Comparison of ENCODE assay signal across 8 mouse cellular contexts in the genomic region with DNA sequence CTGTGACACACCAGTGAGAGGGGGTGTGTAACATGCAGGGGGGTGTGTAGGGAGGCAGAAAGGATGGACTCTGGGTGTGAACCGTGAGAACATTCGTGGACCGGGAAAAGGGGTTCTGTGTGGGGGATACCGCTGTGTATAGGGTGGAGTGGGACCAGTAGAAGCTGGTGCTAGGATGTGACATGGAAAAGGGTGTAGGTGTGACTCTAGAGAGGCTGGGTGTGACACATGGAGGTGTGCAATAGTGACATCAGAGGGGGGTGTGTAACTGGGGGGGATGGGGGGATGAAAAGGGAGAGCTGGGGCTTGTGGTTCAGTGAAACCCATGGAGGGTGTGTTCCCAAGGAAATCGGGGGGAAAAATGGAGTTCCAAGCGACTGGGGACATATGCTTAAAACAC. TPM values are rescaled to one million over a fixed set of nuclear protein-coding genes. Genes with fewer than 3 reads are reported as not detected.
DNase-seq lines count a peak whose midpoint lies in the region; ATAC-seq lines count a peak whose summit lies in the region.

No protein-coding gene starts in this region.

- H3K9ac ChIP-seq in heart, embryonic 15.5 days = no peak overlapping the region
- H3K9ac ChIP-seq in embryonic facial prominence, embryonic 11.5 days (replicated peaks; ENCODE audit: low read length) = no peak overlapping the region
- H3K9ac ChIP-seq in hindbrain, embryonic 13.5 days = peak overlapping the region; percentile 100
- peak overlapping the region; percentile 98 for H3K9ac ChIP-seq in midbrain, embryonic 13.5 days (replicated peaks)

- peaks cover 11% of the 10 kb centered on the region for H3K4me1 ChIP-seq in heart, embryonic 15.5 days (replicated peaks)
- 0 out of 2 replicates have a peak, but pooled peaks cover 3% of the 10 kb centered on the region for H3K4me1 ChIP-seq in embryonic facial prominence, embryonic 11.5 days (ENCODE audit: control insufficient read depth, insufficient read depth, low read length)
- peaks cover 81% of the 10 kb centered on the region for H3K4me1 ChIP-seq in hindbrain, embryonic 13.5 days (replicated peaks)
- H3K4me1 ChIP-seq in midbrain, embryonic 13.5 days (replicated peaks) = peaks cover 85% of the 10 kb centered on the region

- no peak for ATAC-seq in heart, embryonic 15.5 days (replicated peaks; ENCODE audit: insufficient number of reproducible peaks, insufficient read depth, low FRiP score, low read depth)
- peak; percentile 20 for ATAC-seq in embryonic facial prominence, embryonic 11.5 days (replicated peaks; ENCODE audit: insufficient number of reproducible peaks, low FRiP score, low TSS enrichment, low read depth)
- peak; percentile 8 for ATAC-seq in hindbrain, embryonic 13.5 days (ENCODE audit: low FRiP score)
- no peak; the same call in 1 of the 2 replicates for ATAC-seq in midbrain, embryonic 13.5 days

- no peak for DNase-seq in heart, adult 8-10 months (ENCODE audit: low spot score)
- DNase-seq in embryonic facial prominence, embryonic 11.5 days (ENCODE audit: low spot score) = no peak
- no peak for DNase-seq in gastrocnemius, postnatal 25 days
- no peak for DNase-seq in ovary, adult 18-20 months (ENCODE audit: low spot score)
- DNase-seq in cerebellum, adult 11-12 months = no peak

- peak overlapping the region; percentile 95 for H3K4me2 ChIP-seq in heart, embryonic 15.5 days
- H3K4me2 ChIP-seq in embryonic facial prominence, embryonic 11.5 days (ENCODE audit: low read depth, low read length) = peak overlapping the region; percentile 87
- H3K4me2 ChIP-seq in hindbrain, embryonic 13.5 days = peak overlapping the region; percentile 89
- H3K4me2 ChIP-seq in midbrain, embryonic 13.5 days (replicated peaks) = peak overlapping the region; percentile 83

- peaks cover 57% of the 10 kb centered on the region for H3K27me3 ChIP-seq in heart, embryonic 15.5 days
- H3K27me3 ChIP-seq in embryonic facial prominence, embryonic 11.5 days (ENCODE audit: control insufficient read depth, insufficient read depth, low read length) = peaks cover 21% of the 10 kb centered on the region
- H3K27me3 ChIP-seq in hindbrain, embryonic 13.5 days = no peaks in the 10 kb centered on the region
- no peaks in the 10 kb centered on the region for H3K27me3 ChIP-seq in midbrain, embryonic 13.5 days

- H3K36me3 ChIP-seq in heart, embryonic 15.5 days = no peaks in the 10 kb centered on the region
- no peaks in the 10 kb centered on the region for H3K36me3 ChIP-seq in embryonic facial prominence, embryonic 11.5 days (replicated peaks; ENCODE audit: control insufficient read depth, insufficient read depth, low read depth, low read length)
- no peaks in the 10 kb centered on the region for H3K36me3 ChIP-seq in hindbrain, embryonic 13.5 days
- no peaks in the 10 kb centered on the region for H3K36me3 ChIP-seq in midbrain, embryonic 13.5 days

- H3K27ac ChIP-seq in heart, embryonic 15.5 days = peak overlapping the region; percentile 2
- H3K27ac ChIP-seq in embryonic facial prominence, embryonic 11.5 days (replicated peaks; ENCODE audit: low read depth, low read length) = no peak overlapping the region
- peak overlapping the region; percentile 98 for H3K27ac ChIP-seq in hindbrain, embryonic 13.5 days
- H3K27ac ChIP-seq in midbrain, embryonic 13.5 days = peak overlapping the region; percentile 98

- H3K9me3 ChIP-seq in heart, embryonic 15.5 days (replicated peaks) = no peaks in the 10 kb centered on the region
- H3K9me3 ChIP-seq in embryonic facial prominence, embryonic 11.5 days (replicated peaks; ENCODE audit: control insufficient read depth, low read length) = no peaks in the 10 kb centered on the region
- H3K9me3 ChIP-seq in hindbrain, embryonic 13.5 days = no peaks in the 10 kb centered on the region
- H3K9me3 ChIP-seq in midbrain, embryonic 13.5 days = no peaks in the 10 kb centered on the region

- peak overlapping the region; percentile 60 for H3K4me3 ChIP-seq in heart, embryonic 15.5 days
- H3K4me3 ChIP-seq in embryonic facial prominence, embryonic 11.5 days (ENCODE audit: low read depth, low read length) = peak overlapping the region; percentile 61
- peak overlapping the region; percentile 95 for H3K4me3 ChIP-seq in hindbrain, embryonic 13.5 days
- H3K4me3 ChIP-seq in midbrain, embryonic 13.5 days (replicated peaks) = peak overlapping the region; percentile 95

- 45% methylated on average over 6 of the region's 6 CpGs for WGBS in heart, embryonic 15.5 days
- 56% methylated on average over 6 of the region's 6 CpGs for WGBS in embryonic facial prominence, embryonic 11.5 days
- WGBS in hindbrain, embryonic 13.5 days = 38% methylated on average over 6 of the region's 6 CpGs
- 46% methylated on average over 6 of the region's 6 CpGs for WGBS in midbrain, embryonic 13.5 days

RNA-seq across cellular contexts. Expression of a gene that starts 1.2 kb away (rescaled TPM):
- polyA plus RNA-seq in heart, embryonic 15.5 days (2015; fragmentation: Nextera tagmentation; extraction: Ambion mirVana) = 0.53 and 0.79 TPM in 2 replicates
- 1 to 10 TPM; 3.2 to 5.5 (median 5.1) TPM for total RNA-seq in heart, adult 8-10 months (2022)
- 1.4 and 1.7 TPM in 2 replicates for polyA plus RNA-seq in embryonic facial prominence, embryonic 11.5 days (2014; fragmentation: Nextera tagmentation; extraction: Ambion mirVana)
- polyA plus RNA-seq in hindbrain, embryonic 13.5 days (2015; fragmentation: Nextera tagmentation; extraction: Ambion mirVana) = 14.9 and 15.8 TPM in 2 replicates
- 16.5 and 18.6 TPM in 2 replicates for polyA plus RNA-seq in midbrain, embryonic 13.5 days (2015; fragmentation: Nextera tagmentation; extraction: Ambion mirVana)
- 1 to 10 TPM; 1.7 to 2.1 TPM for total RNA-seq in gastrocnemius, postnatal 25 days (2021)

RNA-seq across cellular contexts. Expression of a gene that starts 16.7 kb away (rescaled TPM):
- polyA plus RNA-seq in heart, embryonic 15.5 days (2015; fragmentation: Nextera tagmentation; extraction: Ambion mirVana) = 20.6 and 26.8 TPM in 2 replicates
- 10 to 100 TPM in 1 of 4 experiments, 1 to 10 TPM in 3; 7.4 to 10.7 (median 8.9) TPM for total RNA-seq in heart, adult 8-10 months (2022)
- polyA plus RNA-seq in embryonic facial prominence, embryonic 11.5 days (2014; fragmentation: Nextera tagmentation; extraction: Ambion mirVana) = 22.6 and 26.5 TPM in 2 replicates
- 23.5 and 23.6 TPM in 2 replicates for polyA plus RNA-seq in hindbrain, embryonic 13.5 days (2015; fragmentation: Nextera tagmentation; extraction: Ambion mirVana)
- 20.0 and 23.6 TPM in 2 replicates for polyA plus RNA-seq in midbrain, embryonic 13.5 days (2015; fragmentation: Nextera tagmentation; extraction: Ambion mirVana)
- 1 to 10 TPM; 5.2 to 6.5 TPM for total RNA-seq in gastrocnemius, postnatal 25 days (2021)

RNA-seq across cellular contexts. Expression of a gene that starts 55.8 kb away (rescaled TPM):
- 1.6 and 3.0 TPM in 2 replicates for polyA plus RNA-seq in heart, embryonic 15.5 days (2015; fragmentation: Nextera tagmentation; extraction: Ambion mirVana)
- 1 to 10 TPM; 1.1 to 6.7 (median 1.6) TPM for total RNA-seq in heart, adult 8-10 months (2022)
- polyA plus RNA-seq in embryonic facial prominence, embryonic 11.5 days (2014; fragmentation: Nextera tagmentation; extraction: Ambion mirVana) = 0.49 and 0.70 TPM in 2 replicates
- 13.7 TPM in 2 replicates for polyA plus RNA-seq in hindbrain, embryonic 13.5 days (2015; fragmentation: Nextera tagmentation; extraction: Ambion mirVana)
- 9.2 and 12.8 TPM in 2 replicates for polyA plus RNA-seq in midbrain, embryonic 13.5 days (2015; fragmentation: Nextera tagmentation; extraction: Ambion mirVana)
- total RNA-seq in gastrocnemius, postnatal 25 days (2021) = under 1 TPM; 0.51 to 0.67 TPM

Comparison
In these comparisons a context has a peak if more than half of its experiments do, and no peak if none do; other contexts are left out.
1. ATAC-seq: peak in embryonic facial prominence, embryonic 11.5 days (single experiment) and hindbrain, embryonic 13.5 days (single experiment); none in heart, embryonic 15.5 days (single experiment) and midbrain, embryonic 13.5 days (single experiment).
2. H3K9ac ChIP-seq: peak in hindbrain, embryonic 13.5 days (single experiment) and midbrain, embryonic 13.5 days (single experiment); none in heart, embryonic 15.5 days (single experiment) and embryonic facial prominence, embryonic 11.5 days (single experiment).
3. Peak in every context shown above with its lines, with median percentiles within 50 percentile points of each other: H3K4me2 ChIP-seq and H3K4me3 ChIP-seq.